Mouse (Mus musculus) small intestine, adult 2 months (tissue): ENCODE data around the gene Kcnk2.

Experiments used
- CTCF ChIP-seq: fragments of 200-500 bp; IDR thresholded peaks from 2 replicates; pipeline ENCODE4 v1.5.1; 2012; ENCODE audit warnings: low read depth, mild to moderate bottlenecking, control low read depth, inconsistent platforms, low read length, moderate library complexity, mixed read lengths; ENCODE audit not compliant: insufficient replicate concordance, insufficient read length; ENCODE audit errors: extremely low read depth
- POLR2A ChIP-seq: fragments of 200-500 bp; IDR thresholded peaks from 2 replicates; pipeline ENCODE4 v1.6.1; 2012; ENCODE audit warnings: low read depth, mild to moderate bottlenecking, control low read depth, inconsistent platforms, low read length, moderate library complexity

DNA sequence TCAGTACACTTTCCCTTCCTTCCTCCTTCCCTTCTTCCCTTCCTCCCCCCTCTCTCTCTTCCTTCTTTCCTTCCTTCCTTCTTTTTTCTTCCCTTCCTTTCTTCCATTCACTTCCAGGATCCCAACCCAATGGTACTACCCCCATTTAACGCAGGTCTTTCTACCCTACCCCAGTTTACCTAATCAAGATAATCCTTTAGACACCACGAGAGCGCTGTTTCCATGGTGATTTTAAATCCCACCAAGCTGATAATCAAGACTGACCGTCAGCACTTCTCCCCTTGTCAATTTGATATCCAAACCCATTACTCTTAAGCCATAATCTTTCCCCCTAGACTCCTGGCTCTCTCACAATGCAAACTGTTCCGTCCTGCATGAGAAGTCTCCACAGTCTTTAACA lies 29.4 kb upstream of the Kcnk2 start:
- TF ChIP-seq CTCF (no peak), POLR2A (no peak)
